Mouse (Mus musculus) urinary bladder, adult 2 months (tissue): ENCODE results near the gene Ppp4r3b. TPM values are rescaled to one million over a fixed set of nuclear protein-coding genes. Genes with fewer than 3 reads are reported as not detected.

Experiments used
- DNase-seq: peaks from one replicate; pipeline ENCODE4 v3.0.0; 2022; ENCODE audit warnings: low spot score
- polyA plus RNA-seq: library from polyadenylated mRNA; depleted of rRNA; stranded (reverse); fragments of >200 nt; gene quantifications from 2 replicates; pipeline ENCODE4 v1.2.3, GENCODE M21; 2012; rRNA removed

Ppp4r3b gene
- polyA plus RNA-seq, 1 experiment, result 18.7 TPM

DNA sequence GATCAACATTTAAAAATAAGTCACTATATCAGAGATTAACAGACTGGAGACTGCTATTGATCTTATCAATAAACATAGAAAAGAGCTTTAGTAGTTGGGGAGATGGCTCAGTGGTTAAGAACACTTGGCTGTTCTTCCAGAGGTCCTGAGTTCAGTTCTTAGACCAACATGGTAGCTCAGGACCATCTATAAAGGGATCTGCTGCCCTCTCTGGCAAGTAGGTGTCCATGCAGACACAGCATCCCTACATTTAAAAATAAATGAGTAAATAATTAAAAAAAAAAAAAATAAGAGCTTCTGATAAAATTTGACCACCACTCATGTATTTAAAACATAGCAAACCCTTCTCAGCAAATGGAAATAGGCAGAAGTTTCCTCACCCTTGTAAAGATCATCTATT, 65.4 kb downstream of the Ppp4r3b start:
- no peak for DNase-seq

DNA sequence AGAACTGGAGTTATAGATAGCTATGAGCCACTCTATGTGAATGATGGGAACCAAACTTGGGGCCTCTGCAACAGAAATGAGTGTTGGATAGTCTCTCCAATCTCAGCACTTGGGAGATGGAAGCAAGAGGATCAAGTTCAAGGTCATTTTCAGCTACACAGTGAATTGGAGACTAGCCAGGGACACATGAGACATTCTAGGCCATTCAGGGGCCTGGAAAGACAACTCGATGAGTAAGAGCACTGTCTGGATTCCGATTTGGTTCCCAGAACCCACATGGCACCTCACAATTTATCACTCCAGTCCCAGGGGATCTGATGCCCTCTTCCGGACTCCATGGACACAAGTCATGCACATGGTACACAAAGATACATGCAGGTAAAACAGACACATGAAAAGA, 65.9 kb downstream of the Ppp4r3b start:
- DNase-seq, result no peak

DNA sequence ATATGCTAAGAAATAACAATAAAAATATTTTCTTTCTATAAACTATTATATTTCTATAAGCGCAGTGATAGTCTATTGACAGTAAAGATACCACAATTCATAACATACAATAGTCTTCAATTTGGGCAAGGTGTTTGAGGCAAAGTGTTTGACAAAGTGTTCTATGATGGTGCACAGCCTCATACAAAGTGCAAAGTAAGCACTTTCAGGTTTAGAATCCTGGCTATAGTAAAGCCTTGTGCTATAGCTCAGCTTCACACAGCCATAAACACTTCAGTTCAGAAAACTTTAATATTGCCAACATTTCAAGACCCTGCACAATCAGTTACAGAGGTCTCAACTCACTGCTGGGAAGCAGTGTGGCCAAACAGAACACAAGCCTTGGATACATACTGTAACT, 66.7 kb downstream of the Ppp4r3b start:
- DNase-seq, result no peak

- no peak for DNase-seq
These were observed 69.3 kb downstream of the Ppp4r3b start for GRCm38 (mm10) chr11:29241961-29242360.

GRCm38 (mm10) chr11:29245988-29246387, 73.3 kb downstream of the Ppp4r3b start:
- DNase-seq, result no peak

GRCm38 (mm10) chr11:29246883-29247650, 74.4 kb downstream of the Ppp4r3b start, which contains the start of gene Cfap36:
TSS of gene Cfap36 (minus strand) at chr11:29247409.
- DNase-seq, result peak; percentile 62

- DNase-seq, result no peak
These were observed 75.0 kb downstream of the Ppp4r3b start for GRCm38 (mm10) chr11:29247725-29248124.

DNA sequence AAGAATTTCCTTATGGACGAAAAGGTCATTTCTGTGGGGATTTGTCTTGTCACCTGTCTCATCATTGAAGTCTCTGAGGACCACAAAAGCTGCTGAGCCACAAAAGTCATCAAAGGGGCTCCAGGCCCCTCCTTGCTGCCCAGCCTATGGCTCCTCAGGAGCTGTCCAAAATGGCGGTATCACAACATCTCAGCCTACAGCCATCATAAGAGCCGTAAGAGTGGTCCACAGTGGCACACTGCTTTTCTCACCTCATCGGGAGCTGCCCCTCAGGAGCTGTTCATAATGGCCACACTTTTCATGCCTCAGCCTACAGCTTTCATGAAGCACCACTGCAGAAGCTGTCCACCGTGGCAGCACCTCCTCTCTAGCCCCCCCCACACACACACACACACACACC, 75.7 kb downstream of the Ppp4r3b start:
- no peak for DNase-seq

DNA sequence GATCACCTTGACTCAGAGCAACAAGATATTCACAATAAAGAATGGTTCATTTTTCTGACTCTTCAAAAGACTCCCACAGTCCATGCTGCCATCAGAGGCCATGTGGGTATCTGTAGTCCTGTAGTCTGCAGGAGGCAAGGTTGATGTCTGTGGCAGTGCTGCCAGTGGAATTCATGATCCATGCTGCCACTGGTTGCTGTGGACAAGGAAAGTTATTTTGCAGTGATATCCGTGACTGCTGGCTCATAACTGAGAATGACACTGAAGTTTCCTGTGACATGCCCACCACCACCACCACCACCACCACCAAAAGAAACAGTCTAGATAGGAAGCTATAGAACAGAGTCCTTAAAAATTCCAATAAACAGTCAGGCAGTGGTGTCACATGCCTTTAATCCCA, 82.0 kb downstream of the Ppp4r3b start:
- DNase-seq, result no peak

DNA sequence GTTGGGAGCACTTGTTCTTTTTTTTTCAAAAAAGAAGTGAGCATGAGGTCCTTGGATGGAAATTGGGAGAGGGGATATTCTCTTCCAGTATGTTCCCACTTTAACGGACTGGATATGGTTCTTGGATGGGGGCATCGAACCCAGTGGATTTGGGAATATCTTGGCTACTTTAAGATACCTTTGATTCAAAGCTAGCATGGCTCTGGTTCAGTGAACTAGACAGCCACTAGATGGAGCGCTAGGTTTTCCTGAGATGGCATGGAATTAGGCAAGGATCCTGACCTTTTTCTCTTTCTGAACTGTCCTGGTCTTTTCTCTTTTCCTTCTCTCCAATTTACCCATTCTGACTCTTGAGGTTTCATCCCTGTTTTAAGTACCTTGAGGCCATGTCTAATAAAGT, 95.1 kb downstream of the Ppp4r3b start:
- no peak for DNase-seq

Other genes with a start within 250 kb of the Ppp4r3b start
- 16.8 and 23.0 TPM in 2 replicates for gene Pnpt1, start 42.1 kb upstream of the Ppp4r3b start, polyA plus RNA-seq
- gene Cfap36, start 74.5 kb downstream of the Ppp4r3b start, polyA plus RNA-seq, result 28.0 and 32.8 TPM in 2 replicates
- 6.0 and 6.1 TPM in 2 replicates for gene Ccdc88a, start 200.8 kb downstream of the Ppp4r3b start, polyA plus RNA-seq